Mouse (Mus musculus) left cerebral cortex, adult 8-10 months (tissue): ENCODE results near the gene Arhgap31. TPM values are rescaled to one million over a fixed set of nuclear protein-coding genes. Genes with fewer than 3 reads are reported as not detected.

Source experiments
- DNase-seq, 2 experiments: peaks; one replicate each; pipeline ENCODE4 v3.0.0; 2022; ENCODE audit warnings: low spot score in 2 of 2
- total RNA-seq, 4 experiments: library from RNA; stranded (reverse); gene quantifications; 2 replicates each; pipeline ENCODE4 v1.2.4; 2022

The Arhgap31 gene
- 10 to 100 TPM; 16.6 to 20.1 (median 18.3) TPM for total RNA-seq

- DNase-seq = peak in 1 of 2 experiments; percentile 54
Observed at GRCm38 (mm10) chr16:38712581-38713403, at the start of gene Arhgap31. TSS of gene Arhgap31 (minus strand) at chr16:38713274.

GRCm38 (mm10) chr16:38762401-38762800, 49.3 kb upstream of the Arhgap31 start:
- DNase-seq = no peak

- no peak for DNase-seq
Observed at GRCm38 (mm10) chr16:38761972-38762371, 48.9 kb upstream of the Arhgap31 start.

GRCm38 (mm10) chr16:38760834-38761375, 47.8 kb upstream of the Arhgap31 start:
- DNase-seq = no peak

GRCm38 (mm10) chr16:38760239-38760638, 47.2 kb upstream of the Arhgap31 start:
- no peak for DNase-seq

- DNase-seq = no peak
Observed at GRCm38 (mm10) chr16:38758104-38758861, 45.2 kb upstream of the Arhgap31 start.

GRCm38 (mm10) chr16:38757626-38758025, 44.6 kb upstream of the Arhgap31 start:
- DNase-seq = no peak

GRCm38 (mm10) chr16:38756572-38756971, 43.5 kb upstream of the Arhgap31 start:
- DNase-seq = no peak

- DNase-seq = no peak
Observed at GRCm38 (mm10) chr16:38756177-38756503, 43.1 kb upstream of the Arhgap31 start.

- no peak for DNase-seq
Observed at GRCm38 (mm10) chr16:38755452-38756176, 42.5 kb upstream of the Arhgap31 start.

- no peak for DNase-seq
Observed at GRCm38 (mm10) chr16:38753631-38754030, 40.6 kb upstream of the Arhgap31 start.

- DNase-seq = no peak
Observed at GRCm38 (mm10) chr16:38750803-38751202, 37.7 kb upstream of the Arhgap31 start.

- no peak for DNase-seq
Observed at GRCm38 (mm10) chr16:38743941-38744673, 31.0 kb upstream of the Arhgap31 start.

GRCm38 (mm10) chr16:38742659-38743131, 29.6 kb upstream of the Arhgap31 start:
- DNase-seq = peak in 1 of 2 experiments; percentile 40

GRCm38 (mm10) chr16:38742113-38742658, 29.1 kb upstream of the Arhgap31 start, which contains the start of gene B4galt4:
TSS of gene B4galt4 (plus strand) at chr16:38742264.
- DNase-seq = peak; percentile 75

GRCm38 (mm10) chr16:38741204-38741903, 28.3 kb upstream of the Arhgap31 start:
- no peak for DNase-seq

GRCm38 (mm10) chr16:38730921-38731320, 17.8 kb upstream of the Arhgap31 start:
- DNase-seq = no peak

- no peak for DNase-seq
Observed at GRCm38 (mm10) chr16:38729610-38730288, 16.7 kb upstream of the Arhgap31 start.

- no peak for DNase-seq
Observed at GRCm38 (mm10) chr16:38729139-38729538, 16.1 kb upstream of the Arhgap31 start.
